Mouse (Mus musculus) hematopoietic stem cell, adult 5-6 weeks (primary cell): ENCODE data around the gene Timm8a1. TPM values are rescaled to one million over a fixed set of nuclear protein-coding genes. Genes with fewer than 3 reads are reported as not detected.
A peak's percentile ranks its signal among the peaks of the same experiment; 100 is the strongest.
"Not testable (repeated sequence)": the region's sequence is repeated elsewhere in the genome, so short reads cannot be mapped to it uniquely, and the experiment has no call there.

Experiments used
- ATAC-seq, 2 experiments: fragments of 125-278 bp in 1 of 2; replicated peaks in 1 of 2; 2 replicates each; pipeline ENCODE4 v1.8.0; 2016 to 2017; ENCODE audit warnings: inconsistent platforms in 2 of 2, mild to moderate bottlenecking in 2 of 2, moderate number of reproducible peaks in 2 of 2, low read depth in 1 of 2, moderate TSS enrichment in 1 of 2; ENCODE audit not compliant: low FRiP score in 2 of 2, poor library complexity in 2 of 2, severe bottlenecking in 2 of 2, insufficient read depth in 1 of 2, low TSS enrichment in 1 of 2
- total RNA-seq: library from RNA; stranded (forward); fragments of 172-1452, 232-1000 nt; gene quantifications from 2 replicates; pipeline ENCODE4 v1.2.3, GENCODE M21; 2017

Gene Timm8a1
- total RNA-seq, 1 experiment from 2014 or later = 102 TPM

DNA sequence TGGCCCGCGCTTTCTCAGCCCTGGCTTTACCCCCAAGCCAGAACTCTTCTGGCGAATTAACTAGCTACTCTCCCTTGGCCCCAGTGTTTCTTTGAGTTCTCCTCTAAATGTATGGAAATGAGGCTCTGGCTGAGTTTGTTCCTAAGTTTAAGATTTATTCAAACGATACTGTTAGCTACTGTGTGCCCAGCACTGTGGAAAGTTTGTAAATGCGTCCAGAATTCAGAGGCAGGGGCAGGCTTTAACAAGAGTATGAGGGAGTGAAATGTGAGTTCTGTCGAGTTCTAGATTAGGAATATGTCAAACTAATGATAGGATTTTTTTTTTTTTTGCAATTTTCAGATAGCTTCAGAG lies 267 bp upstream of the Timm8a1 start:
- ATAC-seq = no peak

DNA sequence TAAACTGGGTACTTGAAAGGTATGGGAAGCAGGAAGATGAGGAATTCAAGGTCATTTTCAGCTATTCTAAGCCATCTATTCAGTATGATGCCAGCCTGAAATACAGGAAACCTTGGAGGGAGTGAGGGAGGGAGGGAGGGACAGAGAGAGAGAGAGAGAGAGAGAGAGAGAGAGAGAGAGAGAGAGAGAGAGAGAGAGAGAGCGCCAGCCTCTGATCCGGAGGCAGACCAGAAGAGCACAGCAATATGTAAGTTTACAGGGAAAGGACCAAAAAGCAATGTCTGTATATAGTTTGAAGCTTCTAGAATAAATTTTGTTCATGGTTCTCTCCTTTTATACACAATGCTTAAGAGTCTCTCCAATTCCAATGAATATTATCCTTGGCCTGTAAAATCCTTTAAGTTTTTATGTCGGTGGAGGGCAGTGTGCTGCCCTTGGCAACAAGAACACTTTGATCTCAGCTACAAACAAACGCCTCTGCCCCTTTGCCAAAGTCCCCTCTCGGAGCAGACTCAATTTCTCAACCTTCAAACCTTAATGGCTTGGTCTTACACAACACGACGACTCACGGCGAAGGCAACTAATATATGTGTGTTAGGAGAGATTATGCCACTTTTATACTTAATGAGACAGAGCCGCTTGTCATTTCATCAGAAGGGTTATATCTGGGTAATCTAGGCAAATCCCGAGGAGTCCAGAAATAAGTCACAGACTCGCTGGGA lies 1.1 kb downstream of the Timm8a1 start:
- ATAC-seq = peak; percentile 30 to 43; a peak in 2 of 4 replicates

DNA sequence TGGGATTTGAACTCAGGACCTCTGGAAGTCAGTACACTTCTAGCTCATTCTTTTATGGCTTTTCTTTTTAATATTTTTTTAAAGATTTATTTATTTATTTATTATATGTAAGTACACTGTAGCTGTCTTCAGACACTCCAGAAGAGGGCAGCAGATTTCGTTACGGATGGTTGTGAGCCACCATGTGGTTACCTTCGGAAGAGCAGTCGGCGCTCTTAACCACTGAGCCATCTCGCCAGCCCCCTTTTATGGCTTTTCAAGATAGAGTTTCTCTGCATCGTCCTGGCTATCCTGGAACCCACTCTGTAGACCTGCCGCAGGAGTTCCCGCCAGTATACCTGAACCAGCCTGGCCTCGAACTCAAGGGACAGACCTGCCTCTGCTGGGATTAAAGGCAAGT lies 1.9 kb downstream of the Timm8a1 start:
- ATAC-seq = not testable (repeated sequence)

DNA sequence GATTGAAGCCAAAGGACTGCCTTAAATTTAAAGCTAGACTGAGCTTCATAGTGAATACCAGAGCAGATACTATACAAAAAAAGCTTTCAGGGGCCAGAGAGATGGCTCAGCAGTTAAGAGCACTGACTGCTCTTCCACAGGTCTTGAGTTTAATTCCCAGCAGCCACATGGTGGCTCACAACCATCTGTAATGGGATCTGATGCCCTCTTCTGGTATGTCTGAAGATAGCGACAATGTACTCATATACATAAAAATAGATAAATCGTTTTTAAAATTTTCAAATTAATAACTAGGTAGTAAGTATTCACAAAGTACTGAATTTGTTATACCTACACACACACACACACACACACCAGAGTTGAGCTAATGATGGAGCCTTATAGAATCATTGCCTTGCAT lies 8.3 kb downstream of the Timm8a1 start:
- no peak for ATAC-seq

DNA sequence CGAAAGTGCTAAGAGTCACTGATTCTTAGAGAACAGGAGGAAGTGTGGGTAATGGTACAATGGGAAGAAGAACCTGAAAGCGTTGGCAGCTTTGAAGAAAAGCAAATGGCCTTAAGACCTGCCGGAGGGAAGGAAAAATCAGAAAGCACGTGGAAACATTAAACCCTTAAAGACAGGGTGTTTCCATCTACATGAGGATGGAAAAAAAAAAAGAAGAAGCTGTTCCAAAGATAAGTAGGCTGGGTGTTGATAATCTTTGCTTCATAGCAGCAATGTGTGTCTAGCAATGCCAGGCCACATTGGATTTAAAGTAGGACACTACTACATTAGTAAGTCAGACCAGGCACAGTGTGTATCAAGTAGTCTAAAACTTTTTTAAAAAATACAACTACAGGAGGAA lies 16.4 kb downstream of the Timm8a1 start:
- no peak for ATAC-seq

DNA sequence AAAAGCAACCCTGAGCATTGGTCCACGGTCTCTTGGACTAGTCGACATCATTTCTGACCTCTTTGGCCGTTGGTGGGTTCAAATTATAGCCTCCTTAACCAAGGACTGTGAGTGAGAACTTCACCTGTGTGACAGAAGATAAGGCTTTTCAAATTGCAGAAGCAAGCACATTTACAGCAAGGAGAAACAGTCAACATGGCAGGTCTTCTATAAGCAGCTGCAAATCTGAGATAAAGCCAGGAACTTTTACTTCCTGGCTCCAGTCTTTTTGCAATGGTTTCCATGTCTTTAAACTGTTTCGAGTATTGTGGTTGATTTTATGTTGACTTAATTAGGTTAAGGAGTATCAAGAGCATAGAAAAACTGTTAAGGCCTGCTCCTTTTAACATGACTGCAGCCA lies 17.9 kb downstream of the Timm8a1 start:
- ATAC-seq = no peak

DNA sequence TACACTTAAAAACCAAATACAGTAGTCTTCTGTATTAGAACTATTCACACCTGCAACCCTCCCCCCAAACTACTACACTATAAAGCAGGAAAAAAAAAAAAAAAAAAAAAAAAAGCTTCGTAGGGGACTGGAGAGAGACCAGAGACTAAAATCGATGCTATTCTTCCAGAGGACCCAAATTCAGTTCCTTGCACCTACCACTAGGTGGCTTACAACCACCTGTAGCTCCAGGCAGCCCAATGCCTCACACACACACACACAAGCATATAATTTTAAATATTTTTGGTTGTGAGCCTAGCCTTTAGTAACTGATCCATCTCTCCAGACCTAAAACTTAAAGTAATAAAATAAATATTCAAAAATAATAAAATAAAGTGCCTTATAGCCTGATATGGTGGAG lies 32.2 kb downstream of the Timm8a1 start:
- ATAC-seq = peak in 1 of 2 experiments; percentile 45; a peak in 1 of 4 replicates

DNA sequence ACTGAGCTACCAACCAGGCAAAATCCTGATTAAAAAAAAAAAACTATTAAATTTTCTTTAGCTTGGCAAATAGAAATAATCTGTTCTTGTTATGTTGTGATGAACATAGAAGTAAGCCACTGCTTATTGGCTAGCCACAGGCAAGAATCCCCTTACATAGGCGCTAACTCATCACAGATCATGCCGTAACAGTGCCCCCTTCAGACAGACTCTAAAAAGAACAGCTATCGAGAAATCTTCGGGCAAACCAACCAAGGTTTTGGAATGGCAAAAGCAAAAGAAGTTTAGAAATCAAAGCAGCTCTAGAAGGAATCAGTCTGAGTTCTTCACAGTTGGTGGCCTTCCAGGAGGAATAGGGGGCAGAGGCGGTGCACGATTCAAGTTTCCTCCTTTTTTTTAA lies 33.7 kb downstream of the Timm8a1 start:
- ATAC-seq = no peak

DNA sequence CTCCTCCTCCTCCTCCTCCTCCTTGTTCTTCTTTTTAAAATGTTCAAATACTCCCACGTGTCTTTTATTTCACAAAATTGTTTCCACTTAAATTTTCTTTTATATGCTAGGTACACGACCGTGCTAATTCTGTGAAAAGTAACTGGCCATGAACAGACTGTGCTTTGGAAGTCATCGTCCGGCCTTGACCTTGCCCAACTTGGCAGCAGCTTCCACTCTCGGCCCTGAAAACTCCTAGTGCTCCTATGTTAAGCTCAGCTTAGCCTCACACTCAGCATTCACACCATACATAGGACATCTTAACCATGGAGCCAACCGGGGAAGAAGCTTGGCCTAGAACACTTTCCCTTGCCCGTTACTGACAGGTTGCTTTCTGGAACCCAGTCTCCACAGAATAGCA lies 41.0 kb downstream of the Timm8a1 start:
- no peak for ATAC-seq

Other genes starting within 250 kb of the Timm8a1 start
- gene Tmem35a, start 246.6 kb downstream of the Timm8a1 start, total RNA-seq = 0.10 TPM in 1 of 2 replicates, not detected in the other
- gene Cenpi, start 233.8 kb downstream of the Timm8a1 start, total RNA-seq = 23.8 and 26.8 TPM in 2 replicates
- 0.25 TPM in 1 of 2 replicates, not detected in the other for gene Drp2, start 137.3 kb downstream of the Timm8a1 start, total RNA-seq
- not detected in 2 replicates for gene Taf7l, start 65.4 kb downstream of the Timm8a1 start, total RNA-seq
- gene Btk, start 41.7 kb upstream of the Timm8a1 start, total RNA-seq = 79.2 and 79.9 TPM in 2 replicates
- gene Rpl36a, start 43.8 kb upstream of the Timm8a1 start, total RNA-seq = 6,877 and 7,031 TPM in 2 replicates
- gene Gla, start 59.3 kb upstream of the Timm8a1 start, total RNA-seq = 7.3 and 7.7 TPM in 2 replicates
- gene Hnrnph2, start 59.3 kb upstream of the Timm8a1 start, total RNA-seq = 187 and 207 TPM in 2 replicates
- gene Armcx4, start 144.7 kb upstream of the Timm8a1 start, total RNA-seq = 9.0 and 9.6 TPM in 2 replicates
- gene Armcx1, start 176.1 kb upstream of the Timm8a1 start, total RNA-seq = 43.8 and 48.8 TPM in 2 replicates
- gene Armcx6, start 209.6 kb upstream of the Timm8a1 start, total RNA-seq = 23.5 and 33.5 TPM in 2 replicates
- 27.4 and 31.6 TPM in 2 replicates for gene Armcx3, start 214.7 kb upstream of the Timm8a1 start, total RNA-seq